Mouse (Mus musculus) Patski (cell line): ENCODE results near the gene Tnni3k. TPM values are rescaled to one million over a fixed set of nuclear protein-coding genes. Genes with fewer than 3 reads are reported as not detected.
A peak's percentile ranks its signal among the peaks of the same experiment; 100 is the strongest.

Experiments
- ATAC-seq: fragments of 100-300 bp; one replicate; pipeline ENCODE4 v1.8.0; 2021
- CTCF ChIA-PET: fragments of 350-600 bp; sonication (Branson Sonifier 250); formaldehyde crosslinking; loops from one replicate; lab custom pipeline; 2022; ENCODE audit warnings: inconsistent platforms; lab: Charles Lee
- POLR2A ChIA-PET: fragments of 350-600 bp; sonication (Branson Sonifier 250); formaldehyde crosslinking; loops from one replicate; lab custom pipeline; 2022; ENCODE audit warnings: antibody characterized with exemption, inconsistent platforms; lab: Charles Lee
- DNase-seq: peaks from one replicate; pipeline ENCODE4 v3.0.0-alpha.2; 2011; ENCODE audit warnings: low read depth, low spot score
- H3K27me3 ChIP-seq: fragments of 371-371 bp; one replicate; pipeline ENCODE4 v1.5.1; 2021
- CTCF ChIP-seq: fragments of 100-300 bp; IDR thresholded peaks from one replicate; pipeline ENCODE4 v1.5.1; 2021
- in situ Hi-C: fragments of 300-500 bp; cut with MboI; formaldehyde crosslinking; loops from 3 replicates; pipeline ENCODE4 v1.11.1; 2018; ENCODE audit warnings: low pct_unique_long_range_greater_than_20kb, mixed read lengths
- polyA plus RNA-seq: library from polyadenylated mRNA; unstranded; gene quantifications from one replicate; pipeline ENCODE4 v1.2.3, GENCODE M21; 2021

Tnni3k gene
- polyA plus RNA-seq, 1 experiment from 2014 or later: not detected

DNA sequence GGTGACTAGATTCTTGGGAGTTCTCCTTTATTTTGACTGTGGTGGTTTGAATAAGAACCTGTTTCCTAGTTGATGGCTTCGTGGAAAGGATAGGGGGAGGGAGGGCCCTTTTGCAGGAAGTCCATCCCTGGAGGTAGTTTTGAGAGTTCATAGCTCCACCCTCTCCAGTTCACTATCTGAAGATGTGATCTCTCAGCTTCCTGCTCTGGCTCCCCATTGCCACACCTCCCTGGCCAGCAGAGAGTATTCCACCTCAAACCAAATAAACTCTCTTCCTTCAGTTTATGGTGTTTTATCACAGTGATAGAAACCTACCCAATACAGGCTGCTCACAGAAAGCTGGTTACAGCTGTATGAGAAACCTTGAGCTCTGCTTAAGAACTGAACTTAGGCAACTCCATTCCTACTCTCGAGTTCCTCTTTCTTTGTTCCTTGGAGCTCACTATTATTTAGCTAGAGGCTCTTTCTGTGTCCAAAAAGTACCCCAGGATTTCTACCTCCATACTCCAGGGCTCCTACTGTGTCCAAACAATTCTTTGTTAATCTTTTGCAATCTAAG is 173.7 kb downstream of the Tnni3k start:
- ATAC-seq (no peak), DNase-seq (no peak)
- ChIA-PET POLR2A (no interaction called here), CTCF (interaction anchor here (0.9 kb wide), 2 partner anchors 11 to 16 kb away, joined by 3 read pairs; no protein-coding TSS in a partner anchor)
- H3K27me3 ChIP-seq: no peaks in the 10 kb centered on the region
- in situ Hi-C loops: no loop called here
- no peak for TF ChIP-seq CTCF

DNA sequence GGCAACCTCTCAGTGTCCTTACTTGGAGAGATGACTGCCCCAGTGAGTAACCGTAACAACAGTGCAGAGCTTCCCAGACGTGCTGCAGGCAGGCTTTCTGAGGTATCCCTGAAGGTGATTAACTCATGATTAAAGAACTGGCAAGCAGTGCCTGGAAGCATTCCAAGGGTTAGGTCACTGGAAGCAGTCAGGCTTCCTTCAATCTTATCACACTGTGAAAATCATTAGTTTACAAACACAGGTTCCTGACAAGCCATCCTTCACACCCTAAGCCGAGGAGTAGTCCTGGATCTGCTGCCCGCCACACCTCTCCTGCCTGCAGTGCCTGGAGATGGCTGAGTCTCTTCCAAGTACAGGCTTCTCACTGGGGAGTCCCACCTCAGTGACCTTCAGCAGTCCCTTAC is 174.7 kb downstream of the Tnni3k start:
- in situ Hi-C loops: no loop called here
- CTCF ChIA-PET: interaction anchor here (0.9 kb wide), 1 partner anchor 15 kb away, joined by 3 read pairs; no protein-coding TSS in a partner anchor
- DNase-seq (peak; percentile 42), ATAC-seq (peak; percentile 45)
- H3K27me3 ChIP-seq: no peaks in the 10 kb centered on the region
- POLR2A ChIA-PET: interaction anchor here (0.6 kb wide), 1 partner anchor 19 kb away, joined by 3 read pairs; no protein-coding TSS in a partner anchor
- TF ChIP-seq CTCF: no peak

GRCm38 (mm10) chr3:154880108-154880507 is 175.1 kb downstream of the Tnni3k start:
- no peak for ATAC-seq
- TF ChIP-seq CTCF: no peak
- in situ Hi-C loops: no loop called here
- POLR2A ChIA-PET: interaction anchor here (0.6 kb wide), 1 partner anchor 18 kb away, joined by 3 read pairs; no protein-coding TSS in a partner anchor
- CTCF ChIA-PET: no interaction called here
- DNase-seq: no peak
- H3K27me3 ChIP-seq: no peaks in the 10 kb centered on the region

DNA sequence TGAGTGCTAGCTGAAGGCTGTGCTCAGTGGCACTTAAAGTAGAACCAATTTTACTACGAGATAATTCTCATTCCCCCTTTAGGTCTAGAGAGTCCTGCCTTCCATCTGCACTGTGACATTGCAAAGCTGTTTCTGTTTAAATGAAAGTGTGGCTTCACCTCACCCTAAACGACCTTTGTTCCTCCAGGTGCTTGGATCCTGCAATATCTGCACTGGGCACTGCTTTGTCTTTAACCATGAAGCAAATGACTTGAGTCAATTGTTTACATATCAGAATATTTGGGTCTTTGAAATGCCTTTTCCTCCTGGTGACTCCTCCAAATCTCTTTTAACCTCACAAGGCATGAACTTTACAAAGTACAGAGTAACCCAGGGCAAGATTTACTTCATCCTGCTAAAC is 175.7 kb downstream of the Tnni3k start:
- no peak for TF ChIP-seq CTCF
- ChIA-PET POLR2A (no interaction called here), CTCF (no interaction called here)
- in situ Hi-C loops: no loop called here
- DNase-seq: no peak
- H3K27me3 ChIP-seq: no peaks in the 10 kb centered on the region
- no peak for ATAC-seq

DNA sequence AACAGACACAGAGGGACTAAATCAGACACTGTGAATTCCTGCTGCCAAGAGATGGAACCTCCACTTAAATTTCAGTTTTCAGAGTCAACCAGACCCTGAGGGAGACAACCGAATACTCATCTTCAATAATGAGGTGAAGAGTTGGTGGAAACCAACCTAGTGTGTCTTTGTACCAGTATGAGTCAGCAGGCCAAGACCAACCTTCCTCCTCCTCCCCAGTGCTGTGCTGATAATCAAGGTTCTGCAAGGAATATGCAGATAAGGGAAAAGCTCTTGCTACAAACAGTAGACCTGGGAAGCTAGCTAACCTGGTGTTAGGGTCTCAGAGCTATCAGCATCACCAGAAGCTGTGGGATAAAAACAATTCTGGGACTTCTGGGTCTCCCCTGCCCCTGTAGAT is 176.1 kb downstream of the Tnni3k start:
- ATAC-seq (no peak), DNase-seq (no peak)
- H3K27me3 ChIP-seq: no peaks in the 10 kb centered on the region
- POLR2A ChIA-PET: no interaction called here
- in situ Hi-C loops: no loop called here
- TF ChIP-seq CTCF: no peak
- CTCF ChIA-PET: no interaction called here

GRCm38 (mm10) chr3:154868807-154869206 is 186.4 kb downstream of the Tnni3k start:
- ChIA-PET POLR2A (no interaction called here), CTCF (interaction anchor here (1.2 kb wide), 1 partner anchor 21 kb away, joined by 3 read pairs; no protein-coding TSS in a partner anchor)
- no peaks in the 10 kb centered on the region for H3K27me3 ChIP-seq
- no peak for DNase-seq
- ATAC-seq: no peak
- no peak for TF ChIP-seq CTCF
- in situ Hi-C loops: no loop called here

DNA sequence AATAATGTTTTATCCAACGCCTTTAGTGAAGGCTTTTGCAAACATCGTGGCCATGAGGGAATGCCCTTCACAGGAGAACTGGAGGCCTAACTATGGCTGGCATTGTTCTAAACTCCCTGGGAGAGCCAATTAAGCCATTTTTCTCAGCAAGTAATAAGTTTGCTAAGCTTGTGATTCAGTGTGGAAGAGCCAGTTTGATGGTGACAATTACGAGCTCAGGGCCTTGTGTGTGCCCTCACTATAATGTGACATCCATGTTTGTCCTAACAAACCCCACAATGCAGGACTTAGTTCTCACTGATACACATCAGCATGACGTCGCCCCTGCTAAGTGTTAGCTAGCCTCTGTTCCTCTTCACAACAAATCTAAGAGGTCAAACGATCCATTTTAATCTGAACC is 193.3 kb downstream of the Tnni3k start:
- no peak for DNase-seq
- H3K27me3 ChIP-seq: no peaks in the 10 kb centered on the region
- ChIA-PET CTCF (no interaction called here), POLR2A (interaction anchor here (0.8 kb wide), 1 partner anchor 18 kb away, joined by 3 read pairs; no protein-coding TSS in a partner anchor)
- in situ Hi-C loops: no loop called here
- ATAC-seq: no peak
- TF ChIP-seq CTCF: no peak

- in situ Hi-C loops: no loop called here
- H3K27me3 ChIP-seq: no peaks in the 10 kb centered on the region
- DNase-seq: no peak
- CTCF ChIA-PET: interaction anchor here (0.8 kb wide), 1 partner anchor 47 kb away, joined by 3 read pairs; no protein-coding TSS in a partner anchor
- TF ChIP-seq CTCF: no peak
- POLR2A ChIA-PET: no interaction called here
- no peak for ATAC-seq
Measured at GRCm38 (mm10) chr3:154859721-154860120, 195.5 kb downstream of the Tnni3k start.

- DNase-seq: no peak
- in situ Hi-C loops: no loop called here
- ATAC-seq: no peak
- H3K27me3 ChIP-seq: no peaks in the 10 kb centered on the region
- CTCF ChIA-PET: no interaction called here
- TF ChIP-seq CTCF: no peak
- POLR2A ChIA-PET: no interaction called here
Measured at GRCm38 (mm10) chr3:154853257-154853656, 201.9 kb downstream of the Tnni3k start.

DNA sequence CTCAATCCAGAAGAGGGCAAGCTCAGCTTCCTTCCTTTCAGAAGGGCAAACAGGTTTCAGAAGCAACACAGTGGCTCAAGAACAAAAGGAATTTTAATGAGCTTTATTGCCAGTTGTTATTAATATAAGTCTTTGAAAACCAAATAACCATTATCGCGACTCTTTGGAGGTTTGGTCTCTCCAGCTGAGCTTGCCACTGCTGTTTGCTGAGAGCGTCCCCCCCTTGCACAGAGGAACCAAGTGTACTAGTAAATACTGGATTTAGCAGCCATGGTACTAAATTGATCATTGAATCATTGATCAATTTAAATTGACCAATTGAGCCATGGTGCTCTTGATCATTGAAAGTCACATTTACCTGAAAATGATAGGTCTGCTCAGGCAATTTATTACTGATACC is 202.9 kb downstream of the Tnni3k start:
- CTCF ChIA-PET: no interaction called here
- ATAC-seq (no peak), DNase-seq (no peak)
- no peak for TF ChIP-seq CTCF
- POLR2A ChIA-PET: no interaction called here
- in situ Hi-C loops: no loop called here
- no peaks in the 10 kb centered on the region for H3K27me3 ChIP-seq

- ATAC-seq (no peak), DNase-seq (no peak)
- in situ Hi-C loops: no loop called here
- H3K27me3 ChIP-seq: no peaks in the 10 kb centered on the region
- ChIA-PET POLR2A (no interaction called here), CTCF (no interaction called here)
- TF ChIP-seq CTCF: no peak
Measured at GRCm38 (mm10) chr3:154842247-154842646, 213.0 kb downstream of the Tnni3k start.

GRCm38 (mm10) chr3:154841076-154841475 is 214.1 kb downstream of the Tnni3k start:
- no peak for TF ChIP-seq CTCF
- CTCF ChIA-PET: interaction anchor here (1.3 to 1.7 kb wide), 4 partner anchors 9 to 186 kb away, joined by 3 to 5 read pairs (median 4); no protein-coding TSS in a partner anchor
- in situ Hi-C loops: no loop called here
- DNase-seq: no peak
- POLR2A ChIA-PET: no interaction called here
- no peaks in the 10 kb centered on the region for H3K27me3 ChIP-seq
- no peak for ATAC-seq
